Mouse (Mus musculus) megakaryocyte, adult 5-6 weeks (primary cell): Measurements from ENCODE around the gene Lrfn5. TPM values are rescaled to one million over a fixed set of nuclear protein-coding genes. Genes with fewer than 3 reads are reported as not detected.

Experiments
- ATAC-seq: 2 replicates; pipeline ENCODE4 v1.8.0; 2016; ENCODE audit warnings: mild to moderate bottlenecking, inconsistent platforms; ENCODE audit not compliant: poor library complexity, severe bottlenecking
- total RNA-seq, 2 experiments: library from RNA; stranded (forward) in 1 of 2; stranded (reverse) in 1 of 2; fragments of 153-499, 151-499 nt in 1 of 2; fragments of 221-1000, 200-1000 nt in 1 of 2; gene quantifications; 2 replicates each; pipeline versions ENCODE4 v1.2.3 to v1.2.4; 2015 to 2017

Gene Lrfn5
- total RNA-seq (2015) (not detected in 2 replicates), total RNA-seq (2017) (not detected in 2 replicates)

GRCm38 (mm10) chr12:61522829-61523370, at the start of gene Lrfn5:
Gene Lrfn5 (plus strand): TSS chr12:61523150.
- ATAC-seq: no peak

GRCm38 (mm10) chr12:61521501-61522147, 1.3 kb upstream of the Lrfn5 start:
- ATAC-seq: no peak

- ATAC-seq: no peak
Measured at GRCm38 (mm10) chr12:61522148-61522828, 662 bp upstream of the Lrfn5 start.

- no peak for ATAC-seq
Measured at GRCm38 (mm10) chr12:61523631-61524182, 757 bp downstream of the Lrfn5 start.

- ATAC-seq: no peak
Measured at GRCm38 (mm10) chr12:61524183-61524651, 1.3 kb downstream of the Lrfn5 start.

- ATAC-seq: no peak
Measured at GRCm38 (mm10) chr12:61526199-61526598, 3.2 kb downstream of the Lrfn5 start.

GRCm38 (mm10) chr12:61579949-61580348, 57.0 kb downstream of the Lrfn5 start:
- no peak for ATAC-seq

GRCm38 (mm10) chr12:61600305-61600704, 77.4 kb downstream of the Lrfn5 start:
- ATAC-seq: no peak

GRCm38 (mm10) chr12:61607871-61608270, 84.9 kb downstream of the Lrfn5 start:
- ATAC-seq: no peak

GRCm38 (mm10) chr12:61610081-61610480, 87.1 kb downstream of the Lrfn5 start:
- ATAC-seq: no peak

- no peak for ATAC-seq
Measured at GRCm38 (mm10) chr12:61624532-61624931, 101.6 kb downstream of the Lrfn5 start.

GRCm38 (mm10) chr12:61654380-61654779, 131.4 kb downstream of the Lrfn5 start:
- ATAC-seq: no peak

GRCm38 (mm10) chr12:61723158-61723557, 200.2 kb downstream of the Lrfn5 start:
- no peak for ATAC-seq

- no peak for ATAC-seq
Measured at GRCm38 (mm10) chr12:61807073-61807605, 284.2 kb downstream of the Lrfn5 start.

- no peak for ATAC-seq
Measured at GRCm38 (mm10) chr12:61823601-61824000, 300.7 kb downstream of the Lrfn5 start.

GRCm38 (mm10) chr12:61826311-61826710, 303.4 kb downstream of the Lrfn5 start:
- no peak for ATAC-seq

- no peak for ATAC-seq
Measured at GRCm38 (mm10) chr12:61842599-61843291, 319.8 kb downstream of the Lrfn5 start.

GRCm38 (mm10) chr12:61854183-61854582, 331.2 kb downstream of the Lrfn5 start:
- ATAC-seq: no peak
